10 mouse cellular contexts compared by ENCODE assay signal in the genomic region with DNA sequence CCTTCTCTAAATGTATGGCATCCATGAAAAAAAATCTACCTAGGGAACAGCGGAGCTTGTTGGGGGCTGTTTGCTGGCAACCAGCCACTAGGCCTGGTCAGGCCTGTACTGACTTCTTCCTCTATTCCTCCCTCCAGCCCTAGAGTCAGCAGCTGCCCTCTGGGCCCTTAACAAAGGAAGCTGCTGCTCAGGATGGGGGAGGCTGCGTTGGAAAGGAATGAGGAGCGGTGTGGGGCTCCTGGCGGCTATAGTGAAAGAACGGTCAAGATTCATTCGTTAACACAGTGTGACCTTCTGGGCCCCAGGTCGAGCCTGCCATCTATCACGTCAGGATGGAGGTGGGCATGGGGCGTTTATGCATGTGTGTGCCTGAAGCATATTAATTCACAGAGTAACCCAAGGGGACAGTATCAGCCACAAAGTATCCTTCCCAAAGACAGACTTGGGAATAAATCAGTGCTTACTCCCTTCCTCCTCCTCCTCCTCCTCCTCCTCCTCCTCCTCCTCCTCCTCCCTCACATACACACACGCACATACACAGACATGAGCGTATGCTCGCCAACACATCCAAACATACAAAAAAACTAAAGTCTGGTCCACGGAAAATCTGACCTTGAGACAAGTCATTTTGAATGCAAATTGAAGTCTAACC.
A peak's percentile ranks its signal among the peaks of the same experiment; 100 is the strongest.
DNase-seq lines count a peak whose midpoint lies in the region; ATAC-seq and TF ChIP-seq lines count a peak whose summit lies in the region.
"Had no signal": no experiment of that assay in that cellular context is flagged by ENCODE, and none has a peak within 500 bp of the region (broad histone marks: within the 10 kb centered on the region; RNA-seq: fewer than 3 reads in every experiment).

No protein-coding gene starts in this region.

- H3K27ac ChIP-seq in ES-Bruce4 (ENCODE audit: insufficient read depth, low read length) = peak overlapping the region; percentile 46
- H3K27ac ChIP-seq in forebrain, embryonic 15.5 days (replicated peaks) = peak overlapping the region; percentile 89
- H3K27ac ChIP-seq in midbrain, embryonic 11.5 days (ENCODE audit: low read depth, low read length) = peak overlapping the region; percentile 96
- H3K27ac ChIP-seq in thymus, adult 2 months (ENCODE audit: control insufficient read depth, insufficient read depth, low read length) = no peak overlapping the region

- no peaks in the 10 kb centered on the region for H3K36me3 ChIP-seq in ES-Bruce4 (ENCODE audit: control insufficient read depth, insufficient read depth, low read length, poor library complexity, severe bottlenecking)
- H3K36me3 ChIP-seq in forebrain, embryonic 15.5 days = no peaks in the 10 kb centered on the region
- no peaks in the 10 kb centered on the region for H3K36me3 ChIP-seq in midbrain, embryonic 11.5 days (ENCODE audit: control insufficient read depth, insufficient read depth, low read length)
- H3K36me3 ChIP-seq in thymus, adult 2 months (ENCODE audit: control insufficient read depth, insufficient read depth, low read length) = no peaks in the 10 kb centered on the region

- TF ChIP-seq EP300 in ES-Bruce4 (IDR thresholded peaks at IDR 0.05; ENCODE audit: insufficient read depth, low read depth, low read length) = peak; percentile 86

- no peak overlapping the region for H3K9ac ChIP-seq in ES-Bruce4 (ENCODE audit: low read depth, poor library complexity, severe bottlenecking)
- H3K9ac ChIP-seq in forebrain, embryonic 15.5 days (replicated peaks) = peak overlapping the region; percentile 39
- peak overlapping the region; percentile 60 for H3K9ac ChIP-seq in midbrain, embryonic 11.5 days (ENCODE audit: low read length)

- 25% methylated on average over 12 of the region's 13 CpGs for WGBS in forebrain, embryonic 15.5 days
- 17% methylated on average over 11 of the region's 13 CpGs for WGBS in midbrain, embryonic 11.5 days
- 81% methylated on average over 12 of the region's 13 CpGs for WGBS in thymus, adult 2 months

- peak overlapping the region; percentile 16; the same call in 1 of the 2 replicates for H3K4me2 ChIP-seq in forebrain, embryonic 15.5 days (replicated peaks)
- H3K4me2 ChIP-seq in midbrain, embryonic 11.5 days = peak overlapping the region; percentile 39

- H3K27me3 ChIP-seq in ES-Bruce4 (ENCODE audit: control insufficient read depth, insufficient read depth, low read length, poor library complexity, severe bottlenecking) = no peaks in the 10 kb centered on the region
- H3K27me3 ChIP-seq in forebrain, embryonic 15.5 days = no peaks in the 10 kb centered on the region
- H3K27me3 ChIP-seq in midbrain, embryonic 11.5 days (ENCODE audit: control insufficient read depth, insufficient read depth, low read length) = no peaks in the 10 kb centered on the region
- no peaks in the 10 kb centered on the region for H3K27me3 ChIP-seq in thymus, adult 2 months (ENCODE audit: control insufficient read depth, insufficient read depth, low read length)

- TF ChIP-seq CTCF in ES-Bruce4 (IDR thresholded peaks at IDR 0.05; ENCODE audit: low read depth, low read length) = no peak
- no peak for TF ChIP-seq CTCF in thymus, adult 2 months (IDR thresholded peaks at IDR 0.05; ENCODE audit: borderline replicate concordance, control insufficient read depth, extremely low read depth, insufficient read depth, low read length, poor library complexity)

- H3K4me1 ChIP-seq in ES-Bruce4 (ENCODE audit: control insufficient read depth, insufficient read depth, low read length) = peaks cover 5% of the 10 kb centered on the region
- peaks cover 48% of the 10 kb centered on the region for H3K4me1 ChIP-seq in forebrain, embryonic 15.5 days
- H3K4me1 ChIP-seq in midbrain, embryonic 11.5 days (ENCODE audit: control insufficient read depth, insufficient read depth, low read length) = peaks cover 44% of the 10 kb centered on the region
- no peaks in the 10 kb centered on the region for H3K4me1 ChIP-seq in thymus, adult 2 months (replicated peaks; ENCODE audit: control insufficient read depth, insufficient read depth, low read length)

- peak; percentile 50; the same call in 1 of the 2 replicates for ATAC-seq in forebrain, embryonic 15.5 days (replicated peaks)
- peak; percentile 86 for ATAC-seq in midbrain, embryonic 11.5 days (ENCODE audit: low FRiP score)

- DNase-seq in gastrocnemius, postnatal 10 days = peak; percentile 11
- DNase-seq in gastrocnemius, adult 18-20 months (ENCODE audit: low spot score) = no peak
- peak; percentile 96 for DNase-seq in midbrain, embryonic 11.5 days (ENCODE audit: low spot score, missing footprints)
- DNase-seq in cerebellum, postnatal 14 days = no peak
- no peak for DNase-seq in ovary, adult 18-20 months (ENCODE audit: low spot score)
- no peak for DNase-seq in thymus, adult 2 months
- DNase-seq: cerebellum, adult 11 months had no signal

- no peak overlapping the region for H3K4me3 ChIP-seq in ES-Bruce4 (ENCODE audit: low read depth, low read length)
- H3K4me3 ChIP-seq in forebrain, embryonic 15.5 days = no peak overlapping the region
- H3K4me3 ChIP-seq in midbrain, embryonic 11.5 days (ENCODE audit: low read depth, low read length) = peak overlapping the region; percentile 11
- H3K4me3 ChIP-seq in thymus, adult 2 months (ENCODE audit: control insufficient read depth, insufficient read depth, low read length) = no peak overlapping the region
- H3K4me3 ChIP-seq: myocyte had no signal

- no peaks in the 10 kb centered on the region for H3K9me3 ChIP-seq in ES-Bruce4 (replicated peaks; ENCODE audit: control insufficient read depth, insufficient read depth, low read length, poor library complexity, severe bottlenecking)
- H3K9me3 ChIP-seq in forebrain, embryonic 15.5 days = no peaks in the 10 kb centered on the region
- no peaks in the 10 kb centered on the region for H3K9me3 ChIP-seq in midbrain, embryonic 11.5 days (ENCODE audit: control insufficient read depth, low read length)

- no peak for TF ChIP-seq POLR2A in ES-Bruce4 (IDR thresholded peaks at IDR 0.05; ENCODE audit: insufficient read depth, low read length)
- no peak for TF ChIP-seq POLR2A in thymus, adult 2 months (IDR thresholded peaks at IDR 0.05; ENCODE audit: control insufficient read depth, extremely low read depth, insufficient read depth, low read length, poor library complexity)

Comparison
In these comparisons a context has a peak if more than half of its experiments do, and no peak if none do; other contexts are left out.
1. DNase-seq: peak in gastrocnemius, postnatal 10 days (single experiment) and midbrain, embryonic 11.5 days (single experiment); none in gastrocnemius, adult 18-20 months (single experiment), cerebellum, postnatal 14 days (0 of 2), ovary, adult 18-20 months (single experiment) and thymus, adult 2 months (single experiment).